In the genomic region with DNA sequence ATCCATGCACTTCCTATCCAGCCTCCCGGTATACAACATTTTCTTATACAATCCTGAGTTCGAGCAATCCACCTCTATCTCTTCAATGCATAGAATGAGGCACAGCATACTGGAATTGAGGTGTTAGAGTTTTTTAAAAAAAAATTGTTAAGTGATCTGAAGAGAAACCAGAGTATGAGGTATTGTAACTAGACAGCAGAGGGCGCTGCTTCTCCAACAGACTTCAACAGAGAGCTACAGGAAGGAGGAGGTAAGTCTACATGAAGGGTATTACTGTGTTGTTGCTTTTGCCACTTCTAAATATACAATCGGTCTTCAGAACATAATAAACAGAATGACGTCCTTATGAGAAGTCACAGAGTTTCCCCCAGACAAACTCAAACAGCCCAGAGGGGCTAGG, we compare ENCODE assay signal across 8 mouse cellular contexts.
DNase-seq lines count a peak whose midpoint lies in the region; ATAC-seq and TF ChIP-seq lines count a peak whose summit lies in the region.

No protein-coding gene starts in this region.

- TF ChIP-seq CTCF in gastrocnemius, adult 2 months (IDR thresholded peaks at IDR 0.05), result peak; percentile 55

- H3K4me3 ChIP-seq in gastrocnemius, adult 2 months, result no peak overlapping the region
- H3K4me3 ChIP-seq in midbrain, embryonic 11.5 days (ENCODE audit: low read depth, low read length), result no peak overlapping the region
- H3K4me3 ChIP-seq in midbrain, embryonic 16.5 days (ENCODE audit: low read depth, low read length), result no peak overlapping the region
- H3K4me3 ChIP-seq in embryonic facial prominence, embryonic 10.5 days, result no peak overlapping the region

- H3K4me2 ChIP-seq in midbrain, embryonic 11.5 days, result no peak overlapping the region
- no peak overlapping the region for H3K4me2 ChIP-seq in midbrain, embryonic 16.5 days (ENCODE audit: low read length)

- no peaks in the 10 kb centered on the region for H3K27me3 ChIP-seq in midbrain, embryonic 11.5 days (ENCODE audit: control insufficient read depth, insufficient read depth, low read length)
- no peaks in the 10 kb centered on the region for H3K27me3 ChIP-seq in midbrain, embryonic 16.5 days (ENCODE audit: control insufficient read depth, insufficient read depth, low read depth, low read length)
- H3K27me3 ChIP-seq in embryonic facial prominence, embryonic 10.5 days (replicated peaks; ENCODE audit: low read depth, poor library complexity, severe bottlenecking), result no peaks in the 10 kb centered on the region

- intact Hi-C loops in gastrocnemius, adult 2 months (cut with DNase I), result no loop called here
- intact Hi-C loops in gastrocnemius, postnatal 36 days (cut with DNase I), result no loop called here

- 65% methylated on average over 5 of the region's 5 CpGs for WGBS in midbrain, embryonic 11.5 days
- WGBS in midbrain, embryonic 16.5 days, result 65% methylated on average over 5 of the region's 5 CpGs
- 63% methylated on average over 5 of the region's 5 CpGs for WGBS in embryonic facial prominence, embryonic 10.5 days

- no peak overlapping the region for H3K27ac ChIP-seq in gastrocnemius, adult 2 months
- no peak overlapping the region for H3K27ac ChIP-seq in midbrain, embryonic 11.5 days (ENCODE audit: low read depth, low read length)
- no peak overlapping the region for H3K27ac ChIP-seq in midbrain, embryonic 16.5 days (ENCODE audit: low read length)
- H3K27ac ChIP-seq in embryonic facial prominence, embryonic 10.5 days (replicated peaks), result no peak overlapping the region

- no peak for ATAC-seq in midbrain, embryonic 11.5 days (ENCODE audit: low FRiP score)
- ATAC-seq in midbrain, embryonic 16.5 days, result no peak

- H3K9me3 ChIP-seq in midbrain, embryonic 11.5 days (ENCODE audit: control insufficient read depth, low read length), result no peaks in the 10 kb centered on the region
- no peaks in the 10 kb centered on the region for H3K9me3 ChIP-seq in midbrain, embryonic 16.5 days (replicated peaks; ENCODE audit: control insufficient read depth, low read length, poor library complexity, severe bottlenecking)
- no peaks in the 10 kb centered on the region for H3K9me3 ChIP-seq in embryonic facial prominence, embryonic 10.5 days

- H3K4me1 ChIP-seq in midbrain, embryonic 11.5 days (ENCODE audit: control insufficient read depth, insufficient read depth, low read length), result peaks cover 30% of the 10 kb centered on the region
- peaks cover 8% of the 10 kb centered on the region; the same call in 1 of the 2 replicates for H3K4me1 ChIP-seq in midbrain, embryonic 16.5 days (ENCODE audit: control insufficient read depth, insufficient read depth, low read length)
- peaks cover 73% of the 10 kb centered on the region for H3K4me1 ChIP-seq in embryonic facial prominence, embryonic 10.5 days

- no peak for DNase-seq in gastrocnemius, adult 2 months
- no peak for DNase-seq in gastrocnemius, postnatal 25 days
- peak; percentile 93 for DNase-seq in midbrain, embryonic 11.5 days (ENCODE audit: low spot score, missing footprints)
- DNase-seq in embryonic facial prominence, embryonic 10.5 days (ENCODE audit: low spot score), result peak; percentile 55
- peak; percentile 78 for DNase-seq in retina, postnatal 1 day
- DNase-seq in gastrocnemius, postnatal 36 days, result no peak
- no peak for DNase-seq in cerebellum, adult 11-12 months

- no peak overlapping the region for H3K9ac ChIP-seq in midbrain, embryonic 11.5 days (ENCODE audit: low read length)
- no peak overlapping the region for H3K9ac ChIP-seq in midbrain, embryonic 16.5 days (ENCODE audit: low read depth, low read length)

- no peaks in the 10 kb centered on the region for H3K36me3 ChIP-seq in midbrain, embryonic 11.5 days (ENCODE audit: control insufficient read depth, insufficient read depth, low read length)
- H3K36me3 ChIP-seq in midbrain, embryonic 16.5 days (ENCODE audit: control insufficient read depth, insufficient read depth, low read length), result no peaks in the 10 kb centered on the region
- H3K36me3 ChIP-seq in embryonic facial prominence, embryonic 10.5 days (replicated peaks), result peaks cover 16% of the 10 kb centered on the region

Comparison
In these comparisons a context has a peak if more than half of its experiments do, and no peak if none do; other contexts are left out.
1. DNase-seq: peak in midbrain, embryonic 11.5 days (single experiment), embryonic facial prominence, embryonic 10.5 days (single experiment) and retina, postnatal 1 day (single experiment); none in gastrocnemius, adult 2 months (single experiment), gastrocnemius, postnatal 25 days (single experiment), gastrocnemius, postnatal 36 days (0 of 2) and cerebellum, adult 11-12 months (single experiment).